Mouse (Mus musculus): ENCODE data around the gene Slc25a21.

- TF ChIP-seq CTCF (IDR thresholded peaks at IDR 0.05; ENCODE audit: low read depth) (no peak), EP300 (IDR thresholded peaks at IDR 0.05; ENCODE audit: low read depth) (no peak)
Measured at GRCm38 (mm10) chr12:56779621-56780020, 417.7 kb downstream of the Slc25a21 start.

Data from liver, postnatal 0 days (tissue).